Mouse (Mus musculus) forebrain, embryonic 11.5 days (tissue): Measurements from ENCODE around the gene Arhgef38. TPM values are rescaled to one million over a fixed set of nuclear protein-coding genes. Genes with fewer than 3 reads are reported as not detected.

Source experiments
- ATAC-seq: fragments of 200-750 bp; cut with Nextera tagmentation; replicated peaks from 2 replicates; pipeline ENCODE4 v1.8.0; 2017; ENCODE audit warnings: moderate TSS enrichment; ENCODE audit not compliant: low FRiP score
- DNase-seq: peaks from one replicate; pipeline ENCODE4 v3.0.0-alpha.2; 2017; ENCODE audit warnings: low spot score
- H3K27ac ChIP-seq: fragments of 300-500 bp; sonication (generic); 2 replicates; pipeline ENCODE4 v1.5.1; 2014; ENCODE audit warnings: low read depth, low read length
- H3K27me3 ChIP-seq: fragments of 300-500 bp; sonication (generic); 2 replicates; pipeline ENCODE4 v1.6.1; 2014; ENCODE audit warnings: mild to moderate bottlenecking, low read length, mixed read lengths; ENCODE audit not compliant: control insufficient read depth, insufficient read depth
- H3K36me3 ChIP-seq: fragments of 300-500 bp; sonication (generic); 2 replicates; pipeline ENCODE4 v1.6.1; 2014; ENCODE audit warnings: mild to moderate bottlenecking, low read length, moderate library complexity, mixed read lengths; ENCODE audit not compliant: control insufficient read depth, insufficient read depth
- H3K4me1 ChIP-seq: fragments of 300-500 bp; sonication (generic); replicated peaks from 2 replicates; pipeline ENCODE4 v1.6.1; 2014; ENCODE audit warnings: low read length, mixed read lengths; ENCODE audit not compliant: control insufficient read depth, insufficient read depth
- H3K4me2 ChIP-seq: fragments of 300-500 bp; sonication (generic); 2 replicates; pipeline ENCODE4 v1.6.1; 2014; ENCODE audit warnings: low read depth, mild to moderate bottlenecking, low read length, moderate library complexity, mixed read lengths; ENCODE audit not compliant: severe bottlenecking
- H3K4me3 ChIP-seq: fragments of 300-500 bp; sonication (generic); 2 replicates; pipeline ENCODE4 v1.5.1; 2014; ENCODE audit warnings: low read depth, low read length
- H3K9ac ChIP-seq: fragments of 300-500 bp; sonication (generic); 2 replicates; pipeline ENCODE4 v1.6.1; 2014; ENCODE audit warnings: low read length
- H3K9me3 ChIP-seq: fragments of 300-500 bp; sonication (generic); 2 replicates; pipeline ENCODE4 v1.6.1; 2016; ENCODE audit warnings: low read length, mixed read lengths; ENCODE audit not compliant: control insufficient read depth
- WGBS: fragments of 180-500 bp; shearing (Covaris S2); extraction: QIAGEN DNeasy Blood & Tissue Kit; methylation state at CpG from one replicate; pipeline ENCODE4 v1.1.7; 2014; 5-methylcytosine and 5-hydroxymethylcytosine counted together
- polyA plus RNA-seq: library from polyadenylated mRNA; unstranded; fragments of >200 nt; fragmentation: Nextera tagmentation; extraction: Ambion mirVana; gene quantifications from 2 replicates; pipeline ENCODE4 v1.2.1, GENCODE M21; 2014

The Arhgef38 gene
- polyA plus RNA-seq, 1 experiment from 2014 or later = not detected

DNA sequence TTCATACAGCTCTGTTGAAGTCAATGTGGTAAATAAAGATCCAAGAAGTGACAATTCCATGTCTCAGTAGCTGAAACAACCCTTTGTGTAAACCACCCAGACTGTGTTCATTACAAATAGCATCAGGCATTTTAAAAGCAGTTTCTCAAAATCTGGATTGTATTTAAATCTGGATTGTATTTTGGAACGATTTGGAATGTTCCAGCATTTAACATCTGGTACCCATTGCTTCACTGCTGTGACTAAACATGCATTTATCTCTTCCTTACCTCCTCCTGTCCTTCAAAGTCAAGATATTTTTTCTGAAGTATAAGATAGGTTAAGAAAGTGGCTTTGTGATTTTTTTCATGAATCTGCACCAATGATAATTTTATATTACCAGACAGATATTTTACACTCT, 121.5 kb downstream of the Arhgef38 start:
- H3K9me3 ChIP-seq = no peaks in the 10 kb centered on the region
- H3K36me3 ChIP-seq = 0 out of 2 replicates have a peak, but pooled peaks cover 2% of the 10 kb centered on the region
- H3K27ac ChIP-seq = no peak overlapping the region
- H3K4me3 ChIP-seq = no peak overlapping the region
- no peak for ATAC-seq
- H3K4me1 ChIP-seq = no peaks in the 10 kb centered on the region
- no peak overlapping the region for H3K4me2 ChIP-seq
- 62% methylated on average over 1 of the region's 1 CpGs for WGBS
- DNase-seq = no peak
- no peaks in the 10 kb centered on the region for H3K27me3 ChIP-seq
- H3K9ac ChIP-seq = no peak overlapping the region

DNA sequence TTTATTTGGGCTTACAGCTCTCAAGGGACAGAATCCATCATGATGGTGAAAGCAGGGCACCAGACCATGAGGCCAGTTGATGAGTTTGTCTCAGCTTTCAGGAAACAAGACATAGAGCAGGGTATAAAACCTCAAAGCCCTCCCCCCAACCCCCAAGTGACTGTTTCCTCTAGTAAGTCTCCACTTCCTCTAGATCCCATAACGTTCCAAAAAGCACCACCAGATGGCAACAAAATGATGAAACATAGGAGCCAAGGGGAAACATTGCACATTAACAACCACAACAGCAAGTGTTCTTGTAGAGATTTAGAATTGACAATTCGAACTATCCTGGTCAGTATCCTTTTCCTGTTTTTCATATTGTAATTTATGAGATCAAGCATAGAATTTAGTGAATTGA, 123.0 kb downstream of the Arhgef38 start:
- Histone ChIP-seq H3K9me3 (no peaks in the 10 kb centered on the region), H3K9ac (no peak overlapping the region), H3K27ac (no peak overlapping the region), H3K4me2 (no peak overlapping the region), H3K27me3 (no peaks in the 10 kb centered on the region), H3K4me3 (no peak overlapping the region), H3K4me1 (no peaks in the 10 kb centered on the region), H3K36me3 (peaks cover 2% of the 10 kb centered on the region; the same call in 1 of the 2 replicates)
- ATAC-seq = no peak; the same call in 1 of the 2 replicates
- no peak for DNase-seq
- WGBS = 48% methylated on average over 2 of the region's 2 CpGs

DNA sequence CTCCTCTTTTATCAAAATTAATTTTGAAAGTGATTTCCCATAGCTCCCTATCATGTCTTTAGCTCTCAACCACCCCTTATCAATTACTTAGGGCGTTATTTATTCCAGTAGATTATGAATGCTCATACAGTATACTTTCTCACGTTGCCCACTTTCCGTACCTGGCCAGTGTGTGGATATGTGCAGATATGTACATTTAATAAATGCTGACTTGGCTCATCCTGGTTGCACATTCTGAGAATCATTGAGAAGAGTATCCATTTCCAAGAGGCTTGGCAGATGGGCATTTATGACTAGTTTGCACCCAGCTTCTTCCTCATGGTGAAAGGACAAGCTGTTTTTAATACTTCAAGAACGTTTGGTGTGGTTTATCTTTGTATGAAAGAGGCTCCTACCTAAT, 124.9 kb downstream of the Arhgef38 start:
- Histone ChIP-seq H3K9ac (no peak overlapping the region), H3K4me2 (no peak overlapping the region), H3K36me3 (peaks cover 2% of the 10 kb centered on the region; the same call in 1 of the 2 replicates), H3K4me1 (no peaks in the 10 kb centered on the region), H3K27me3 (no peaks in the 10 kb centered on the region), H3K27ac (no peak overlapping the region), H3K4me3 (no peak overlapping the region), H3K9me3 (no peaks in the 10 kb centered on the region)
- 92% methylated on average over 4 of the region's 4 CpGs for WGBS
- ATAC-seq (no peak), DNase-seq (no peak)

DNA sequence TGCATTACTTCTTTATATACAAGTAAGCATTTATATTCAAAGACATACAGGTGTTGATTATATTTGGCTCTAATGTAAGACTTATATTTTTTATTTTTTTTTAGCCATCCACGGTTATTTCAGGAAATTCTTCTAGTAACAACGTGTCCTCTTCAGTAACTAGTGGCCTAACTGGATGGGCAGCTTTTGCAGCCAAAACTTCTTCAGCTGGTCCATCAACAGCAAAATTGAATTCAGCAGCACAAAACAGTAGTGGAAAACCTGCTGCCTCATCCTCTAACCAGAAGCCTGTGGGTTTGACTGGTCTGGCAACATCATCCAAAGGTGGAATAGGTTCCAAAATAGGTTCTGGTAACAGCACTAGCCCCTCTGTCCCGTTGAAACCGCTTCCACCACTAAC, 126.0 kb downstream of the Arhgef38 start:
- ATAC-seq (no peak), DNase-seq (no peak)
- H3K4me2 ChIP-seq = no peak overlapping the region
- H3K27me3 ChIP-seq = no peaks in the 10 kb centered on the region
- no peak overlapping the region for H3K4me3 ChIP-seq
- H3K4me1 ChIP-seq = no peaks in the 10 kb centered on the region
- H3K9ac ChIP-seq = no peak overlapping the region
- WGBS = 92% methylated on average over 4 of the region's 4 CpGs
- H3K27ac ChIP-seq = no peak overlapping the region
- peaks cover 2% of the 10 kb centered on the region; the same call in 1 of the 2 replicates for H3K36me3 ChIP-seq
- H3K9me3 ChIP-seq = no peaks in the 10 kb centered on the region

DNA sequence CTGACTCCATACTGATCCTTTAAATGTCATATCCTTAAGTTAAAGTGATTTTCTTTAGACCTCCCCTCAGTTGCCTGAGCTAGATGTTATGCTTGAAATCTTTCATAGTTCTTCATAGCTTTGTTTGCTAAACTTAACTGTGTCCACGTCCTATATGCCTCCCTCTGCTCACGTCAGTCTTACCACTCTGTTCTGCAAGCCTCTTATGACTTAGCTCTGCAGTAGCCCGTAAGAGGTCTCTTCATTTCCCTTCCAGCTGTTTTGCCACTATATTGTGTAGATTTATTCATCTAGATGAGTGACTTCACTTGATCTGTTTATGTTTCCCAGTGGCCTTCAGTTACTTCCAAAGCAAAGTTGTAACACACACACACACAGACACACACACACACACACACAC, 130.3 kb downstream of the Arhgef38 start:
- no peak overlapping the region for H3K4me2 ChIP-seq
- H3K9me3 ChIP-seq = no peaks in the 10 kb centered on the region
- H3K36me3 ChIP-seq = peaks cover 2% of the 10 kb centered on the region; the same call in 1 of the 2 replicates
- no peak for DNase-seq
- WGBS = 93% methylated on average over 3 of the region's 3 CpGs
- ATAC-seq = no peak
- H3K4me3 ChIP-seq = no peak overlapping the region
- no peaks in the 10 kb centered on the region for H3K4me1 ChIP-seq
- no peak overlapping the region for H3K27ac ChIP-seq
- no peak overlapping the region for H3K9ac ChIP-seq
- no peaks in the 10 kb centered on the region for H3K27me3 ChIP-seq

DNA sequence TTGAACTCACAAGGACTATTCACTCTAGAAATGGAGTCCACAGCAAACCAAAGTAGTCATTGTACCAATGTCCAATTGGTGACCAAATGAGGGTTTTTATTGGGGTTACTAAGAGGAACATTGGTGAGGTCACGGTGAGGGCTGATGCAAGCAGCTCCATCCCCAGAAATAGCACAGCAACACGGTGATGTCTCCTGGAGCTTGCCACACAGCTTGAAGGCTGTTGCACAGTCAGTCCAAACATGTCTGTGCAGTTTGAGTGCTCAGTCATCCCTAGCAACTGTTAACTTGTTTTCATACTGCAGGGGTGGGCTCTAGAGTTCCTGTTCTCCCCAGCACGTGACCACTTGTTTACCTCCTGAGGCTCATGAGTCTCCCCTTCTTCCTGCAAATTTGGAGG, 131.0 kb downstream of the Arhgef38 start:
- WGBS = 90% methylated on average over 3 of the region's 3 CpGs
- ATAC-seq (no peak), DNase-seq (no peak)
- Histone ChIP-seq H3K27me3 (no peaks in the 10 kb centered on the region), H3K36me3 (peaks cover under 1% of the 10 kb centered on the region; the same call in 1 of the 2 replicates), H3K9me3 (no peaks in the 10 kb centered on the region), H3K4me3 (no peak overlapping the region), H3K9ac (no peak overlapping the region), H3K27ac (no peak overlapping the region), H3K4me2 (no peak overlapping the region), H3K4me1 (no peaks in the 10 kb centered on the region)

DNA sequence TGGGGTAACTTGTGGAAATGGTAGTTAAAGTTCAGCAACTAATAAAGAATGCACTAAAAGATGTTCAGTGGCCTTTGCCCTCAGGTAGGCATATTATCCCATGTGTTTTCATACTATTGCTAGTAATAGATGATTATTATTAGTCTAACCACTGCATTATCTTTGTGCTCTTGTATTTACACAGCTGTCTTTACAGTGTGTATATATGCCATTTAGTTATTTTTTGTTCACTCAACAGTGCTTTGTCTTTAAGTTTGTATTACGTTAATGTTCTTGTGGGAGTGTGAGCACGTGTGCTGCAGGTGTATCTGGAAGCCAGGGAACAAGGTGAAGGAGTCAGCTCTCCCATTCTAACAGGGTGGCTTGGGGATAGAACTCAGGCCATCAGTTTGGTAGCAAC, 135.8 kb downstream of the Arhgef38 start:
- no peaks in the 10 kb centered on the region; the same call in 1 of the 2 replicates for H3K36me3 ChIP-seq

DNA sequence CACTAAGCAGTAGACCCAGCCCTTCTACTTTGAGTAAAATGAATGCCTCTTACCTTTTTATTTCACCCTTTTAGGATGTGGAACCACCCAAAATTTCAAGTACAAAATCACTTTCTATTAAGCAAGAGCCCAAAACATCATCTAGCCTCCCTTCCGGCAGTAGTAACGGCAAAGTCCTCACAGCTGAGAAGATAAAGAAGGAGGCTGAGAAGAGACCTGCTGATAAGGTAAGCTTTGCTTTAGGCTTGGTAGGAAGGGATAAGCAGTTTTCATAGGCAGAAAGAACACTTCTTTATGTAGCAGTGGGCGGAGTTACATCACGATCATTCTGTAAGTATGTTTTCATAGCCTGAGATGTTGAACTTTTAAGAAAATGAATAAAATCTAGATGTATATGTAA, 136.4 kb downstream of the Arhgef38 start:
- H3K27ac ChIP-seq = no peak overlapping the region
- H3K36me3 ChIP-seq = no peaks in the 10 kb centered on the region; the same call in 1 of the 2 replicates
- H3K4me1 ChIP-seq = no peaks in the 10 kb centered on the region
- ATAC-seq (no peak), DNase-seq (no peak)
- H3K9ac ChIP-seq = no peak overlapping the region
- H3K4me3 ChIP-seq = no peak overlapping the region
- H3K9me3 ChIP-seq = no peaks in the 10 kb centered on the region
- 93% methylated on average over 4 of the region's 4 CpGs for WGBS
- H3K27me3 ChIP-seq = no peaks in the 10 kb centered on the region
- no peak overlapping the region for H3K4me2 ChIP-seq

More for the DNA sequence above, 135.8 kb downstream of the Arhgef38 start:
- Histone ChIP-seq H3K9ac (no peak overlapping the region), H3K4me1 (no peaks in the 10 kb centered on the region), H3K4me3 (no peak overlapping the region), H3K27me3 (no peaks in the 10 kb centered on the region), H3K9me3 (no peaks in the 10 kb centered on the region), H3K4me2 (no peak overlapping the region), H3K27ac (no peak overlapping the region)
- DNase-seq (no peak), ATAC-seq (no peak)
- WGBS = 96% methylated on average over 2 of the region's 2 CpGs

DNA sequence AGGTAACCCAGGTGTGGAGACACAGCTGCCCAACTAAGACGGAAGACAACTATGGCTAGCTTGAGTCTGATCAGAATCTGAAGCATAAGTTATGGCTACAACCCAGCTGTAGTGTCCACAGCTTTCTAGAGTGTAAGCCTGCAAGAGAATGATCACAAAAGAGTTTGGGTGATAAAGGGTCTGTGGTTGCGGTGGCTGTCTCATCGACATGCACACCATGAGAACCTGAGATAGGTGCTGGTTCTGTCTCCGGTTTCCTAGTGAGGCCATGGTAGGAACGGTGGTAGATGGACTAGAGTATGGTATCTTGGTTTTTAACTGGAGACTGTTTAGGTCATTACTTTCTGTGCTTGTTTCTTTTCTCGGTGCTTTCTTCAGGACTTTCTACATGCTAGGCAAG, 136.8 kb downstream of the Arhgef38 start:
- Histone ChIP-seq H3K27ac (no peak overlapping the region), H3K4me1 (no peaks in the 10 kb centered on the region), H3K4me3 (no peak overlapping the region), H3K9ac (no peak overlapping the region), H3K36me3 (no peaks in the 10 kb centered on the region; the same call in 1 of the 2 replicates), H3K27me3 (no peaks in the 10 kb centered on the region), H3K9me3 (no peaks in the 10 kb centered on the region), H3K4me2 (no peak overlapping the region)
- DNase-seq (no peak), ATAC-seq (no peak)
- 97% methylated on average over 6 of the region's 6 CpGs for WGBS
